Mouse (Mus musculus): Measurements from ENCODE around the gene Dock4. TPM values are rescaled to one million over a fixed set of nuclear protein-coding genes. Genes with fewer than 3 reads are reported as not detected.

Dock4 gene
- polyA plus RNA-seq, 1 experiment from 2014 or later: 8.5 TPM

DNA sequence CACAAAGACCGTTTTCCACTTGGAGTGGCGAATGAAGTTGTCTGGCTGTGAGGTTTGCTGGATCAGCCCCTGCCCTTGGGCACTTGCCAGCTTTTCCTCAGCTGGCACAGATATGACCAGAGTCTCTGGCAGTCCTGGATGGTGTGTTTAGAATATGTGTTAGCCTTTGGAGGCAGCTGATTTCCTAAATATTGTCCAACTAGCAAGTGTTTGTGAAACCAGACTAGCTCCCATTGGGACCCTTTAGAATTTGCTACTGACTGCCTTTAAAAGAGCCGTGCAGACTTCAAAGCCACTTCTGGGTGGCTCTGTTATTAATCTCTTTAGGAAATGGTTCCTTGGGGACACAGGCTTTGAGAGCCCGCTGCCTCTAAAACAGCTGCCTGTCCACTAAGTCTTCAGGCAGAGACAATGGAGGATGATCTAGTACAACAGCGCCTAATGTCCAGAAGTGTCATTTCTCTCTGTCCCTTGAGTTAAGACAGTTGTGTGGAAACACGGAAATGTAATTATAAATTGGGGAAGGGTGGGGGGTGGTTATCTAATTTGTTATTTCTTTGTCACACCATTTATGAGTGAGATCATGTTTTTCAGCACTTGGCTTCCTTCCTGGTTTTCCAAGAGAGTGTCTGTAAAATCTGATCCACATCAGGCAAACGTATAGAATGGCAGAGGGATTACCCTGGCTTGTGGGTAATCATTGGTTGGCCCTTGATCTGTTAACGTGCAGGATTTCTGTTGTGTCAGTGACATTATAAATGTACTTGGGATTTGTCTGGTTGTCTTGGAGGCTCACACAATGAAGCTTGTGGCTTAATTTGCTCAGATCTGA lies 32.1 kb downstream of the Dock4 start:
- H3K4me2 ChIP-seq (ENCODE audit: low read length): peak overlapping the region; percentile 21
- no peak for ATAC-seq (ENCODE audit: insufficient number of reproducible peaks, insufficient read depth, low FRiP score, low read depth)

DNA sequence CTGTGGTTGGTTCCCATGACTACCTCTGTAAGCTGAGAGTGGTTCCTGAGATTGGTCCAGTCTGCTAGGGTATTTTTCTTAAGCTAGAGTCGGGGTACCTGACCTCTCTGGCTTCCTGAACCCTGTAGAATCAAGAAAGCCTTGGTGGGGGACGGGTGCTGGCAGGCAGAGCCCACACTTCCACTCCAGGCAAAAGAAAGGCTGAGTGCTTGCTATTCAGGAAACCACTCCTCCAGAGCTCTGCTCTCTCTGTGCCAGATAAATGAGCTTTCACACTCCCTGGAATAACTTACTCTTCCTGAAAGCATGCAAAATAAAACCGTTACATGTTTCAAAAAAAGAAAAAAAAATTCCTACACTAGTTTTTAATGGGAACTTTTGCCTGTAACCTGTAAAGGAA lies 38.5 kb downstream of the Dock4 start:
- H3K4me1 ChIP-seq (ENCODE audit: control insufficient read depth in 2 of 2, insufficient read depth in 2 of 2, low read length in 2 of 2): peaks cover 6 to 13% of the 10 kb centered on the region in 2 experiments
- H3K4me2 ChIP-seq (ENCODE audit: low read length): peak overlapping the region; percentile 21; the same call in 1 of the 2 replicates
- peak; percentile 77 for ATAC-seq (ENCODE audit: insufficient number of reproducible peaks, insufficient read depth, low FRiP score, low read depth)
- H3K36me3 ChIP-seq (ENCODE audit: control insufficient read depth, insufficient read depth, low read length): no peaks in the 10 kb centered on the region
- H3K9me3 ChIP-seq (ENCODE audit: control insufficient read depth, low read length): no peaks in the 10 kb centered on the region
- H3K27me3 ChIP-seq (ENCODE audit: control insufficient read depth, insufficient read depth, low read length): no peaks in the 10 kb centered on the region
- peak overlapping the region; percentile 32 to 50; a peak in 3 of 4 replicates for H3K27ac ChIP-seq (replicated peaks in 1 of 2; ENCODE audit: control insufficient read depth in 1 of 2, insufficient read depth in 1 of 2, low read depth in 2 of 2, low read length in 2 of 2)
- 0 out of 2 replicates have a peak overlapping the region, but pooled peaks have one; percentile 11 for H3K9ac ChIP-seq (ENCODE audit: low read length)
- H3K4me3 ChIP-seq (ENCODE audit: control insufficient read depth in 1 of 2, insufficient read depth in 1 of 2, low read depth in 1 of 2, low read length in 2 of 2): no peak overlapping the region
- WGBS: 4% methylated on average over 3 of the region's 3 CpGs

More for the DNA sequence above, 32.1 kb downstream of the Dock4 start:
- Histone ChIP-seq H3K27ac (replicated peaks in 1 of 2; ENCODE audit: control insufficient read depth in 1 of 2, insufficient read depth in 1 of 2, low read depth in 2 of 2, low read length in 2 of 2) (peak overlapping the region in 1 of 2 experiments; percentile 50; a peak in 1 of 4 replicates), H3K4me1 (ENCODE audit: control insufficient read depth in 2 of 2, insufficient read depth in 2 of 2, low read length in 2 of 2) (peaks cover 2 to 20% of the 10 kb centered on the region in 2 experiments), H3K27me3 (ENCODE audit: control insufficient read depth, insufficient read depth, low read length) (no peaks in the 10 kb centered on the region), H3K4me3 (ENCODE audit: control insufficient read depth in 1 of 2, insufficient read depth in 1 of 2, low read depth in 1 of 2, low read length in 2 of 2) (no peak overlapping the region), H3K36me3 (ENCODE audit: control insufficient read depth, insufficient read depth, low read length) (no peaks in the 10 kb centered on the region), H3K9me3 (ENCODE audit: control insufficient read depth, low read length) (no peaks in the 10 kb centered on the region), H3K9ac (ENCODE audit: low read length) (no peak overlapping the region)
- WGBS: 48% methylated on average over 8 of the region's 8 CpGs

DNA sequence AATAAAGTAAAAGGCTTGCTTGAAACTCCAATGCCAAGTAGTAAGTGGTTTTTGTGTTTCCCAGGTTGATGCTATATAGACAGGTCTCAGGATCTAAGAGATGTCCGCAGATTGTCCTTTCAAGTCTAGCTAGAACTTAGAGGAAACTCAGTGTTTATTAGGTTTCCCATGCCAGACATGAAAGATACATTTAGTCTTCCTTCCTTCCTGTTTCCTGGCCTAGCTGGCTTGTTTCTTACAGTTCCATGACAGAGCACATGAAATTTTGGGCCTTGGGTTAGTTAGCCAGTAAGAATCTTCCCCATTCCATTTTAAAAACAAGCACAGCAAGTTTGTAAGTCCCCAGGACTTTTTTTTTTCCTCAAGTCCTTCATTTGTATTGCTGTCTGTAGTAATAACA lies 39.5 kb downstream of the Dock4 start:
- ATAC-seq (ENCODE audit: insufficient number of reproducible peaks, insufficient read depth, low FRiP score, low read depth): no peak

DNA sequence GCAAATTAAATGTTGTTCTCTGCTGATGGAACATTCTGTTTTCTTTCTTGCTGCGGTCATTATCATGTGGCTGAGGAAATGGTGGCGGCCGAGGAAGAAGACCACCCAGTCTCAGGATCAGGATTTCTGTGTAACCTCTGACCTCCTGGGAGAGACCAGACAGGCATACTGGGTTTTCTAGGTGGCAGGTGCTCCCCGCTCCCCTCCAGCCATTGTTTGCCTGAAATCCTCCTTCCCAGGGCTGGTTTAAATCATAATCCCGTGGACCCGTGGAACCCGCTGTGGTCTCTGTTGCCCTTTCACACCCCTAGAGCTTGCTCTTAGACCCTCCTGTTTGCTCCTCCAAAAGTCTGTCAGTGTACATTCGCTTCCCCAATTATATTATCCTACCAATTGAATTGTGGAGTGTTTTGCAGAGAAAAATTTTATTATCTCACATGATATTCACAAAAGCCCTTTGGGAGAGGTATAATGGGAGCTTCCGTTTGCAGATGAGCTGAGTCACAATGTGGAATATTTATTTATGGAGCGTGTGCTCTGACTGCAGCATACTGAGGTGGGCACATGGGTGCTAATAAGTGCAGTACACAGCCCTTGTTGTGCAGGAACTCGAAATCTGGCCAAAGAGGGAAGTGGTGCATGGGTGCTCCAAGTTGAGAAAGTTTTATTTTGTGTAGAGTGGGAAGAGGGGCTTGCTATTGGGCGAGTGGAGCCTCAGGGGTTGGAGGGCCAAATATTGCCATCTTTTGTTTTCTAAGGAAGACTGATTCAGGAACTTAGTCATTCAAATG lies 40.5 kb downstream of the Dock4 start:
- WGBS: 71% methylated on average over 12 of the region's 12 CpGs
- no peak for ATAC-seq (ENCODE audit: insufficient number of reproducible peaks, insufficient read depth, low FRiP score, low read depth)
- Histone ChIP-seq H3K36me3 (ENCODE audit: control insufficient read depth, insufficient read depth, low read length) (no peaks in the 10 kb centered on the region), H3K9ac (ENCODE audit: low read length) (no peak overlapping the region), H3K4me2 (ENCODE audit: low read length) (no peak overlapping the region), H3K4me3 (ENCODE audit: control insufficient read depth in 1 of 2, insufficient read depth in 1 of 2, low read depth in 1 of 2, low read length in 2 of 2) (no peak overlapping the region), H3K27me3 (ENCODE audit: control insufficient read depth, insufficient read depth, low read length) (no peaks in the 10 kb centered on the region), H3K9me3 (ENCODE audit: control insufficient read depth, low read length) (no peaks in the 10 kb centered on the region), H3K27ac (replicated peaks in 1 of 2; ENCODE audit: control insufficient read depth in 1 of 2, insufficient read depth in 1 of 2, low read depth in 2 of 2, low read length in 2 of 2) (peak overlapping the region in 1 of 2 experiments; percentile 8; a peak in 1 of 4 replicates), H3K4me1 (ENCODE audit: control insufficient read depth in 2 of 2, insufficient read depth in 2 of 2, low read length in 2 of 2) (peaks cover 6 to 13% of the 10 kb centered on the region in 2 experiments)

More for the DNA sequence above, 39.5 kb downstream of the Dock4 start:
- 85% methylated on average over 1 of the region's 1 CpGs for WGBS
- no peak overlapping the region for H3K9ac ChIP-seq (ENCODE audit: low read length)
- no peaks in the 10 kb centered on the region for H3K27me3 ChIP-seq (ENCODE audit: control insufficient read depth, insufficient read depth, low read length)
- H3K36me3 ChIP-seq (ENCODE audit: control insufficient read depth, insufficient read depth, low read length): no peaks in the 10 kb centered on the region
- H3K27ac ChIP-seq (replicated peaks in 1 of 2; ENCODE audit: control insufficient read depth in 1 of 2, insufficient read depth in 1 of 2, low read depth in 2 of 2, low read length in 2 of 2): 0 out of 4 replicates have a peak overlapping the region, but pooled peaks of 1 of the 2 experiments have one; percentile 28
- H3K9me3 ChIP-seq (ENCODE audit: control insufficient read depth, low read length): no peaks in the 10 kb centered on the region
- peaks cover 6 to 13% of the 10 kb centered on the region in 2 experiments for H3K4me1 ChIP-seq (ENCODE audit: control insufficient read depth in 2 of 2, insufficient read depth in 2 of 2, low read length in 2 of 2)
- no peak overlapping the region for H3K4me2 ChIP-seq (ENCODE audit: low read length)
- H3K4me3 ChIP-seq (ENCODE audit: control insufficient read depth in 1 of 2, insufficient read depth in 1 of 2, low read depth in 1 of 2, low read length in 2 of 2): no peak overlapping the region

DNA sequence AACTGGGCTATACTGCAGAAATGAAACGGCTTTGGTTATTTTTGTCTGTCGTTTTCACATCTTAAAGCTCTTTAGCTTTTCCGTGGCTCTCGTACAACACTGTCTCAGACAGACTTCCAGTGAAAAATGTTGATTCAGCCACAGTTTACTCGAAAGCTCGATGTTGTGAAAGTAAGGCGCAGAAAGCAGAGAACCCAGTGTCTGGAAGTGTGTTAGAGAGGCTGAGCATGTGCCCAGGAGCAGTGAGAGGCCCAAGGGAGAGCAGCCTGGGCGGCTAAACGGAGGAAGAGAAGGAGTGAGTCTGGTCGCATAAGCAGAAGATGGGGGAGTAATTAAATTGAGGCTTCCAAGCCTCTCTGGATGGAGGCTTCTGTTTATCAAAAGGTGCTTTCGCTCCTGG lies 50.6 kb downstream of the Dock4 start:
- Histone ChIP-seq H3K4me1 (ENCODE audit: control insufficient read depth in 2 of 2, insufficient read depth in 2 of 2, low read length in 2 of 2) (peaks cover 8 to 9% of the 10 kb centered on the region in 2 experiments), H3K27me3 (ENCODE audit: control insufficient read depth, insufficient read depth, low read length) (no peaks in the 10 kb centered on the region), H3K27ac (replicated peaks in 1 of 2; ENCODE audit: control insufficient read depth in 1 of 2, insufficient read depth in 1 of 2, low read depth in 2 of 2, low read length in 2 of 2) (no peak overlapping the region), H3K9me3 (ENCODE audit: control insufficient read depth, low read length) (no peaks in the 10 kb centered on the region), H3K36me3 (ENCODE audit: control insufficient read depth, insufficient read depth, low read length) (no peaks in the 10 kb centered on the region), H3K9ac (ENCODE audit: low read length) (no peak overlapping the region), H3K4me2 (ENCODE audit: low read length) (no peak overlapping the region), H3K4me3 (ENCODE audit: control insufficient read depth in 1 of 2, insufficient read depth in 1 of 2, low read depth in 1 of 2, low read length in 2 of 2) (no peak overlapping the region)
- ATAC-seq (ENCODE audit: insufficient number of reproducible peaks, insufficient read depth, low FRiP score, low read depth): no peak
- WGBS: 66% methylated on average over 11 of the region's 11 CpGs

DNA sequence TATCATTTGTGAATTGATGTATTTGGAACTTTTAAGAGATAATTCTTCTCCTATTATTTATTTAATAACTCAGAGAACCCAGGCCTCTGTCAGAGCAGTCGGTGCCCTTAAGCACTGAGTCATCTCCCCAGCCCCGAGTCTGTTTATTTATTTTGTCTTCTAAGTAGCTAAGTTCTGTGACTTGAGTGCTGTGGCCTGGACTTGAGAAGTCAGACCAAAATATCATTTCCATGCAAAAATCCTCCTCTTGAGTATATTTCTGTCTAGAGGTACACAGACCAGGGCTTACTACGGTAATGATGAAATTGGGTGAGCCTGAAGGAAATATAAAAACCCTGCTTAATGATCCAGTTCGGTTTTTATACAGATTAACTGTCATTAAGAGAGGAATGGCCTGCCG lies 52.1 kb downstream of the Dock4 start:
- Histone ChIP-seq H3K27ac (replicated peaks in 1 of 2; ENCODE audit: control insufficient read depth in 1 of 2, insufficient read depth in 1 of 2, low read depth in 2 of 2, low read length in 2 of 2) (no peak overlapping the region), H3K36me3 (ENCODE audit: control insufficient read depth, insufficient read depth, low read length) (no peaks in the 10 kb centered on the region), H3K9ac (ENCODE audit: low read length) (no peak overlapping the region), H3K4me1 (ENCODE audit: control insufficient read depth in 2 of 2, insufficient read depth in 2 of 2, low read length in 2 of 2) (peaks cover 8 to 9% of the 10 kb centered on the region in 2 experiments), H3K4me3 (ENCODE audit: control insufficient read depth in 1 of 2, insufficient read depth in 1 of 2, low read depth in 1 of 2, low read length in 2 of 2) (no peak overlapping the region), H3K9me3 (ENCODE audit: control insufficient read depth, low read length) (no peaks in the 10 kb centered on the region), H3K4me2 (ENCODE audit: low read length) (no peak overlapping the region), H3K27me3 (ENCODE audit: control insufficient read depth, insufficient read depth, low read length) (no peaks in the 10 kb centered on the region)
- no peak for ATAC-seq (ENCODE audit: insufficient number of reproducible peaks, insufficient read depth, low FRiP score, low read depth)
- 66% methylated on average over 5 of the region's 5 CpGs for WGBS

DNA sequence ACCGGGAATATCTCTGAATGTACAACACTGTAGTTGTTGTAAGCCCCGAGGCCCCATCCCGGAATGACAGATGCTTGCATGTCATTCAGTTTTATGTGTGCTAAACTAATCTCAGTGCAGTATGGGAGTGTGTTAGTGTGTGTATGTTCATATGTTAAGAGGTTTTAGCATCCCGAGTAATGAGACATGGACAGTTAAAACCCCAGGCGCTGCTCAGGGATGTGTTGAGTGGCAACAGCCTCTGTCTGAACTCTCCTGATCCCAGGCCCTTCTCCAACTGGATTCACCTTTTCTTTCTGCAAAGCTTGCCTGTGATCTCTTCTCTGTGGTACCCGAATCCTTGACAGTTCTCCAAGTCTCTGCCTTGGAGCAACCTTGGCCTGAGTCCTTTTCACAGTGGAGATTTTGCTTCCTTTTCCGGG lies 52.5 kb downstream of the Dock4 start:
- Histone ChIP-seq H3K4me2 (ENCODE audit: low read length) (no peak overlapping the region), H3K36me3 (ENCODE audit: control insufficient read depth, insufficient read depth, low read length) (no peaks in the 10 kb centered on the region), H3K27me3 (ENCODE audit: control insufficient read depth, insufficient read depth, low read length) (no peaks in the 10 kb centered on the region), H3K9ac (ENCODE audit: low read length) (no peak overlapping the region), H3K9me3 (ENCODE audit: control insufficient read depth, low read length) (no peaks in the 10 kb centered on the region), H3K4me1 (ENCODE audit: control insufficient read depth in 2 of 2, insufficient read depth in 2 of 2, low read length in 2 of 2) (peaks cover 8 to 9% of the 10 kb centered on the region in 2 experiments), H3K4me3 (ENCODE audit: control insufficient read depth in 1 of 2, insufficient read depth in 1 of 2, low read depth in 1 of 2, low read length in 2 of 2) (no peak overlapping the region), H3K27ac (replicated peaks in 1 of 2; ENCODE audit: control insufficient read depth in 1 of 2, insufficient read depth in 1 of 2, low read depth in 2 of 2, low read length in 2 of 2) (no peak overlapping the region)
- no peak for ATAC-seq (ENCODE audit: insufficient number of reproducible peaks, insufficient read depth, low FRiP score, low read depth)
- 67% methylated on average over 7 of the region's 7 CpGs for WGBS
